Mouse (Mus musculus): ENCODE measurements around the gene Kel.

Gene Kel

DNA sequence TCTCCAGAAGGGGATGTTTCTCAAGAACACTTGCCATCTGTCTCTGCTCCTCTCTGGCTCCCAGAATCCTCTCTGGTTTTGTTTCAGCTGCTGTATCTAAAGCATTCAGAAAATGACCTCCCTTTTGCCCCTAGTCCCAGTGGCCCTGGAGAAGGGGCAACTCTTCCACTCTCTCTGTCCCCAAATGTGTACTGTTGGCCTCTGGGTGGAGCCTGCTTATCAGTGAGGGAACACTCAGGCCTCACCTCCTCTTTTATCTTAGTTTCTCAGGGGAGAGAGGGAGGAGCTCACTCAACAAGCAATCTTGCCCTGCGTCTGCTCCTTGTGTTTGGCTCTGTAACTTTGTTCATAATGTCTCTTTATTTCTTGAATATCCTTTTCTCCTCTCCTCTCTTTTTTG lies at the start of gene Kel:
Gene Kel (minus strand): TSS at position 217 of the 400 bp plus-strand sequence.
- DNase-seq (ENCODE audit: low spot score in 2 of 2) = no peak

DNA sequence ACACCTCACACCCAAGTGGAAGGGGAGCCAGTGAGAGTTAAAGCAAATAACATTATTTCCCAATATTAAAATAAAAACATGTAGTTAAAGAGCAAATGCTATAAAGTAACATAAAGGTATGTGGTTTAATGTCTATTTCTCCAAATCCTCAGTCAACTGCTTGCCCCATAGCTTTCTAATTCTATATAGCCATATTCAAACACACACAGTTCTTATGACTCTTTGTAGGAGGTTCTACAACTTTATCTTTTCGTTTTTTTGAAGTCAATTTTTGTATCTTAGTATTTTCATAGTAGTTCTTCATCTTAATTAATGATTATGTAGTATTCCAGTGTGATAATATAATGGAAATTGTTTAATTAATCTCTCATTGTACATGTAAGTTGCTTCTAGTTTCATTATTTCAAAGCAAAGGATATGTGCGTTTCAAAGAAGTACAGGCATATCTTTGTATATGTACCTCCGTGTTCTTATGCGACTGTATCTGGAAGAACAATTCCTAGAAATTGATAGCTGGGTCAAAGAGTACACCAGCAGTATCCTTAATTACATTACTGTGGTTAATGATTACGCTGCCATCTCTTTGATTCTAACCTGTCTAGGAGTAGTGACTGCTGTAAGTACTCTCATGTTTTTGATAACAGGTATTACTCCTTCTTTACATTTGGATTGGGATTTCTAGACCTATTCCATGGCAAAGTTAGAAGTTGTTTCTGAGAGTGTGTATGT lies 40.7 kb upstream of the Kel start:
- no peak for DNase-seq (ENCODE audit: low spot score in 2 of 2)

GRCm38 (mm10) chr6:41741101-41741500 lies 37.0 kb upstream of the Kel start:
- DNase-seq (ENCODE audit: low spot score in 2 of 2) = no peak

GRCm38 (mm10) chr6:41734719-41735470 lies 30.8 kb upstream of the Kel start:
- no peak for DNase-seq (ENCODE audit: low spot score in 2 of 2)

- no peak for DNase-seq (ENCODE audit: low spot score in 2 of 2)
These were observed 24.0 kb upstream of the Kel start for GRCm38 (mm10) chr6:41727989-41728609.

GRCm38 (mm10) chr6:41721430-41721829 lies 17.3 kb upstream of the Kel start:
- no peak for DNase-seq (ENCODE audit: low spot score in 2 of 2)

DNA sequence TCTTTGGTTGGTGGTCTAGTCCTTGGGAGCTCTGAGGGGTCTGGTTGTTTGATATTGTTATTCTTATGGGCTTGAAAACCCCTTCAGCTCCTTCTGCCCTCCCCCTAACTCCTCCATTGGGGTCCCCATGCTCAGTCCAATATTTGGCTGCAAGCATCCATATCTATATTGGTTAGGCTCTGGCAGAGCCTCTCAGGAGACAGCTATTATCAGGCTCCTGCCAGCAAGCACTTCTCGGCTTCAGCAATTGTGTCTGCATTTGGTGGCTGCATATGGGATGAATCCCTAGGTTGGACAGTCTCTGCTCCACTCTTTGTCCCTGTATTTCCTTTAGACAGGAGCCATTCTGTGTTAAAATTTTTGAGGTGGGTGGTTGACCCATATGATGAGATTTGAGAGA lies 6.1 kb upstream of the Kel start:
- no peak for DNase-seq (ENCODE audit: low spot score in 2 of 2)

GRCm38 (mm10) chr6:41706275-41706674 lies 2.1 kb upstream of the Kel start:
- no peak for DNase-seq (ENCODE audit: low spot score in 2 of 2)

- DNase-seq (ENCODE audit: low spot score in 2 of 2) = peak in 1 of 2 experiments; percentile 16
These were observed 1.2 kb downstream of the Kel start for GRCm38 (mm10) chr6:41702928-41703327.

DNA sequence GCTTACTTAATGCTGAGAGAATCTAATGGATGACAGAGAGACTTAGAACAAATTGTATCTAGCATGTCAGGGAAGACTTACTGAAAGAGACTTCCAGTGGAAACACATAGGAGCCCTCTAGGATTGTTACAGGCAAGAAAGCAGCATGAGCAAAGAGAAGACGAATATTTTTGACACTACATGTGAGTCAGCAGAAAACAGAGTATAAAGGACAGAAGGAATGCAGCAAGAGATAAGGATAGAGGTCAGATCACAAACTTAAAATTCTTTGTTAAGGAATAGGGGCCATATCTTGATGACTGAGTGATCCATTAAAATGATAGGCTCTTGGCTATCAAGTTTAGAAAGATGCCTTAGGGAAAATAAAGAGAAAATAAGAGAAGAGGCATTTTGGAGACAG lies 2.9 kb downstream of the Kel start:
- no peak for DNase-seq (ENCODE audit: low spot score in 2 of 2)

- no peak for DNase-seq (ENCODE audit: low spot score in 2 of 2)
These were observed 9.7 kb downstream of the Kel start for GRCm38 (mm10) chr6:41694407-41694806.

GRCm38 (mm10) chr6:41692200-41692599 lies 11.9 kb downstream of the Kel start:
- DNase-seq (ENCODE audit: low spot score in 2 of 2) = no peak

DNA sequence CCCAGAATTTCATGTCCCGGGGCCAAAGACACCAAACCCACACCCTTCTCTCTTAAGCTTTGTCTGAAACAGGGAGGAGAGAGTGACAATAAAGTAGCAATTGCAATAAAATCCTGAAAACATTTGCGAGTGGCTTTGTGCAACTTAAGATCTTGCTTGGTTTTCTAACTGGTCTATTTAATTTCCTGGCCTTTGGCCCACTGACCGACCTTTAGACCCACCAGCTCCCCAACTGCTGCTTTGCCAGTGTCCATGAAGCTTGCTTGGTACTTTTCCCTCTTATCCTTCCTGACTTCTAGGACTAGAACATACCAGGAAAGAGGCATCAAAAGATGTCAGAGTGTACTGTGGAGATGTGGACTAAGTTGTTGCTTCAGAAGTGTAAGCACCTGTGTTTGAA lies 18.5 kb downstream of the Kel start:
- no peak for DNase-seq (ENCODE audit: low spot score in 2 of 2)

DNA sequence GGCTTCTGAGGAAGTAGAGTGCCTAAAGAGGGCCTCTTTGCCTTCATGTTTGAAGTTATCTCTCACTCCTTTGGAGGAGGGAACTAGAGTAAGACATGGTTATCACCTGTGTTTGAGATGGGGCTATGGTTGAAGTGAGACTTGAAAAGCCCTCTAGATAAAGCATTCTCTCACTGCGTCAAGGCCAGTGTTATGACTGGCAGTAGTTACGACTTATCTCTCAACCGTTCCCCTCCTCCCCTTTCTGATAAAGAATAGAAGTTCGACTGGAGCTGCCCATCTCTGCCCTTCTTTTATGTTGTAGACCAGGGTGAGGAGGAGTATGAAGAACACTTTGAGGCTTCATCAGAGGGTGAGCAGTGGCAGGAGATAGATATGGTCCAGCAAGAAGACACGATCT lies 19.2 kb downstream of the Kel start:
- no peak for DNase-seq (ENCODE audit: low spot score in 2 of 2)

- DNase-seq (ENCODE audit: low spot score in 2 of 2) = no peak
These were observed 20.0 kb downstream of the Kel start, which contains the start of gene Llcfc1 for GRCm38 (mm10) chr6:41684131-41684530. Gene Llcfc1 (plus strand): TSS chr6:41684431.

DNA sequence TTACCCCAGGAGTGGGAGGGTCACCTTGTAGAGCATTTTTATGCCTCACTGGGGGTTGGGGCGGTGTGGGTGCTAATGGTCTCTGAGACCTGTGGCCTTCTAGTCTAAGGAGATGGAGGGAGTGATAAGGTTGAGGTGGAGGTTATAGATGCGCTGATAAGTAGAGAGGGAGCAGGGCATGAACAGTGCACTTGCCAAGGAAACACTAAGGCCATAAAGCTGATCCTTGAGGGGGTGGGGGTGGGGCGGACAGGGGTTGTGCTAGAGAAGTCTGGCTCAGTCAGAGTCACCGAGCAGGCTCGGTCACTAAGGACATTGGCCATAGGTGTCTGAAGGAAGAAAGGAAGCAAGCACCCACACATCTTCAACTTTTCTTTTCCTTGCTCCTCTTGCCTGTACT lies 22.5 kb downstream of the Kel start:
- no peak for DNase-seq (ENCODE audit: low spot score in 2 of 2)

- DNase-seq (ENCODE audit: low spot score in 2 of 2) = no peak
These were observed 23.5 kb downstream of the Kel start, which contains the start of gene Trpv5 for GRCm38 (mm10) chr6:41680669-41681068. Gene Trpv5 (minus strand): TSS chr6:41680769.

DNA sequence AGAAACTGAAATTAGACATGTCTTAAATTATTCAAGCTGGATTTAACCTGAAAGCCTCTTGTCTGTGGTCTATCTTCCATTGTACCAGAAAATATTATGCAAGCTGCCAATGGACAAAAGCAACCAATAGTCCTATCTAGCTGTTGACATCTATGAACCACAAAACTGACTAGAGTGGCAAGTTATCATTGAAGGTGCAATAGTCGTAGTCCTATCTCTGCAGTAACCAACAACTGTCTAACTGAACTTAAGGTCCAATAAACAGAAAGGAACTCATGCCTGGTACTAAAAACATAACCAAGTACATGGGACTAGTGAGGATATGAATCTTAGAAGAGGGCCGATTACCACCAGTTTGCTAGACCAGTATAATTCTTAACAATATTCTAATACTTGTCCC lies 27.6 kb downstream of the Kel start:
- no peak for DNase-seq (ENCODE audit: low spot score in 2 of 2)

DNA sequence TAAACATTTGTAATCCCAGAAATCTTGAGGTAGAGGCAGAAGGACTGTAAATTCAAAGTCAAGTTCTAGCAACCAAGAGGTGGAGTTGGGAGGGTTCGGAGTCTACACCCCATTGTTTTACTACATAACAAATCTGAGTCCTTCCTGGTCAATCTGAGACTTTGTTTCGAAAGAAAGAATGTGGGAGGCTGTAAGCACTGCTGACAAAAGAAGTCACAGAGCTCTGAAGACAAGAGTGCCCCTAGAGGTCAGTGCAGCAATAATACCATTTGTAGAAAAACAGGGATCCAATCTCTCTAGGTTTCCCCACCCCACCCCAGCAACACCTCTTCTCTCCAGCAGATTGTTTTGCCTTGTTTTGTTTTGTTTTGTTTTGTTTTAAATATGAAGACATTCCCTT lies 41.8 kb downstream of the Kel start:
- no peak for DNase-seq (ENCODE audit: low spot score in 2 of 2)

DNA sequence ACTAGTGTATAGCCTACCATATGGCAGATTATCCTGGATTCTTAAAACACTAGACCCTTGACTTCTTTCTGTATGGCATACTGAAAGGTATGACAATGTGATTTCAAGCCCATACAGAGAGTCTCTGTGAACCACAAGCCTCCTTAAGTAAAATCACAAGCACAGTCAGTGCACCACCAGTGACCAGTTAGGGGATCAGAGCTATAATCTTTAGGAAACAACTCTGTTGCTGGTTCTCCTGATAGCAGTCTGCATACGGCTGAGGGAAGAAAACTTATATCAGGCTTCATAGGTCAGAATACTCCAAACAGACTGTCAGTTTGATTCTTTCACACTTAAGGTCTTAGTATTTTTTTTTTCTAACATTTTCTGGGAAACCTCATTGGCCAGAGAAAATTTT lies 45.7 kb downstream of the Kel start:
- no peak for DNase-seq (ENCODE audit: low spot score in 2 of 2)

DNA sequence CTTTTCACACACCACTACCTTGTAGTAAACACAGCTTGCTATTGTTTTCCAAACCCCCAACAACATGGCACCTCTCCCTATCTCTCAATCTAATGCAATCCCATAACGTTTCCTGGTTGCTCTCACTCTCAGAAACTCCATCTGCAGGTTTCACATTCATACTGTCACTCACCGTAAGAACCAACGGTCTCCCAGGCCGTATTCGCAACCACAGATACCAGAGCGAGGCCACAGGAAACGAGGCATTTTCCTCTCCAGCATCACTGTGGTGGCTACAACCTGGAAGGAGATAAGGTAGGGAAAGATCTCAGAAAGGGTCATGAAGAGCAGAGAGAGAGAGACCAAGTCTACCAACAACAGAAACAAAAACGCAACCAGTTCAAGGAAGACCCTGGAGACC lies 49.5 kb downstream of the Kel start:
- no peak for DNase-seq (ENCODE audit: low spot score in 2 of 2)

DNA sequence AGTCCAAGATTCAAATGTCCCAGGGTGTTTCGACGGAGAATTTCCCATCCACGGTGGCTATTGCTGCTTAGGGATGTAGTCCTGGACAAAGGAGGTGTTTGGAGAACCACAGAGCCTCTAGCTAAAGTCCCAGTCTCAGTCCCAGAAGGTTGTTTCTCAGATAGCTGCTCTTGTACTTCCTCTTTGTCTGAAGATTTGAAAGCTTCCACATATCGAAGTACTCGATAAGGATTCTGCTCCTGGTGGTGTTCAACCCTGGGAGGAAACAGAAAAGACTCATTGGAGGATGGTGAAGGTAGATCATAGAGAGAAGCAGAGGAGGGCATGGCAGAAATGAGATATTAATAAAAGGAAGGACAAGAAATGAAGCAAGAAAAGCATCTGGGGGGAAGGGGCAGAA lies 51.0 kb downstream of the Kel start:
- no peak for DNase-seq (ENCODE audit: low spot score in 2 of 2)

- DNase-seq (ENCODE audit: low spot score in 2 of 2) = no peak
These were observed 57.5 kb downstream of the Kel start for GRCm38 (mm10) chr6:41646672-41647071.

All from urinary bladder, adult 18-20 months (tissue).